Mouse (Mus musculus) hematopoietic stem cell, adult 5-6 weeks (primary cell): ENCODE data around the gene Gm6356. TPM values are rescaled to one million over a fixed set of nuclear protein-coding genes. Genes with fewer than 3 reads are reported as not detected.
"Not testable (repeated sequence)": the region's sequence is repeated elsewhere in the genome, so short reads cannot be mapped to it uniquely, and the experiment has no call there.

Experiments used
- ATAC-seq, 2 experiments: fragments of 125-278 bp in 1 of 2; replicated peaks in 1 of 2; 2 replicates each; pipeline ENCODE4 v1.8.0; 2016 to 2017; ENCODE audit warnings: inconsistent platforms in 2 of 2, mild to moderate bottlenecking in 2 of 2, moderate number of reproducible peaks in 2 of 2, low read depth in 1 of 2, moderate TSS enrichment in 1 of 2; ENCODE audit not compliant: low FRiP score in 2 of 2, poor library complexity in 2 of 2, severe bottlenecking in 2 of 2, insufficient read depth in 1 of 2, low TSS enrichment in 1 of 2
- total RNA-seq: library from RNA; stranded (forward); fragments of 172-1452, 232-1000 nt; gene quantifications from 2 replicates; pipeline ENCODE4 v1.2.3, GENCODE M21; 2017

Gene Gm6356
- not detected in 2 replicates for total RNA-seq

GRCm38 (mm10) chr14:6973718-6974117 is at the start of gene Gm6356:
Gene Gm6356, minus strand, starts transcription at chr14:6973818.
- not testable (repeated sequence) for ATAC-seq

Other genes with a start within 250 kb of the Gm6356 start
- gene Gm3636, start 231.5 kb downstream of the Gm6356 start, total RNA-seq = 2.0 and 9.3 TPM in 2 replicates
- gene Gm8362, start 199.4 kb downstream of the Gm6356 start, total RNA-seq = not detected in 2 replicates
- gene Gm3642, start 133.5 kb downstream of the Gm6356 start, total RNA-seq = not detected in 2 replicates
- 0.35 TPM in 1 of 2 replicates, not detected in the other for gene Gm3667, start 83.9 kb downstream of the Gm6356 start, total RNA-seq
- gene Gm10406, start 53.6 kb upstream of the Gm6356 start, total RNA-seq = 0.45 TPM in 1 of 2 replicates, not detected in the other
- not detected in 2 replicates for gene Gm3685, start 71.2 kb upstream of the Gm6356 start, total RNA-seq
- gene Gm3696, start 126.8 kb upstream of the Gm6356 start, total RNA-seq = 2.3 TPM in 1 of 2 replicates, not detected in the other
- not detected in 2 replicates for gene Gm6676, start 151.6 kb upstream of the Gm6356 start, total RNA-seq
- 3.8 and 8.6 TPM in 2 replicates for gene Gm3512, start 200.7 kb upstream of the Gm6356 start, total RNA-seq
- gene Gm16434, start 220.7 kb upstream of the Gm6356 start, total RNA-seq = not detected in 2 replicates